ENCODE assay signal across 21 mouse cellular contexts in the genomic region with DNA sequence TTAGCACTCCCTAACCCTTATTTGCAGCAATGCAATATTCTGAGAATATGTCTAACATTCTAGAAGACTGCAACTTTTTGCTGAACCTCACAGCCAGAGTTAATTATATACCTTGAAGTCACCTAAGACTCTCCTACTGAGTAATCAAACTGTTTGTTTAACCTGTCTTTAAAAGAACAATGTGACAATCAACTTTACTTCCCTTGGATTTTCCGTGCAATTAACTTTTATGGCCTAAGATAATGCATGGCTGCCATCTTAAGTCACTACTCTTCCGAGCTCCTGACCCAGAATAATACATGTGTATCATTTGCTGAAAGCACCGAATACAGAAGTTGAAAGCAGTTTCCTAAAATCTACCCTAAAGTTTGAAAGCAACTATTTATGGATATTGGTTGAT.
DNase-seq lines count a peak whose midpoint lies in the region; ATAC-seq and TF ChIP-seq lines count a peak whose summit lies in the region.
"Had no signal": no experiment of that assay in that cellular context is flagged by ENCODE, and none has a peak within 500 bp of the region (broad histone marks: within the 10 kb centered on the region; RNA-seq: fewer than 3 reads in every experiment).

No protein-coding gene starts in this region.

- DNase-seq in intestine, embryonic 14.5 days (ENCODE audit: low spot score) = no peak
- no peak for DNase-seq in kidney, postnatal 10 days
- DNase-seq in ES-E14 (ENCODE audit: low read depth, low spot score) = peak; percentile 4
- DNase-seq in large intestine, adult 2 months (ENCODE audit: low read depth, low spot score) = peak; percentile 32
- DNase-seq in heart, adult 11 months = no peak
- DNase-seq: adrenal gland, postnatal 10 days; adrenal gland, postnatal 36 days; cerebellum, adult 18-20 months; cerebellum, adult 9-10 months; cerebellum, postnatal 14 days; gastrocnemius, postnatal 10 days; gastrocnemius, postnatal 36 days had no signal

- in situ Hi-C loops in ES-E14 (cut with MboI; ENCODE audit: low sequenced_read_pairs in 2 of 2, unreplicated experiment in 2 of 2) = no loop called here

- H3K4me2 ChIP-seq in intestine, embryonic 14.5 days (ENCODE audit: low read length) = no peak overlapping the region
- no peak overlapping the region for H3K4me2 ChIP-seq in intestine, postnatal 0 days (replicated peaks; ENCODE audit: low read depth)
- no peak overlapping the region for H3K4me2 ChIP-seq in kidney, embryonic 16.5 days (replicated peaks; ENCODE audit: low read depth, low read length)
- H3K4me2 ChIP-seq: forebrain, embryonic 13.5 days; heart, embryonic 11.5 days; hindbrain, embryonic 12.5 days had no signal

- WGBS in intestine, embryonic 14.5 days = 65% methylated on average over 3 of the region's 3 CpGs
- WGBS in intestine, postnatal 0 days = 39% methylated on average over 3 of the region's 3 CpGs
- WGBS in kidney, embryonic 16.5 days = 20% methylated on average over 3 of the region's 3 CpGs
- WGBS in large intestine, adult 2 months = 33% methylated on average over 3 of the region's 3 CpGs

- no peaks in the 10 kb centered on the region for H3K27me3 ChIP-seq in intestine, embryonic 14.5 days (replicated peaks; ENCODE audit: control insufficient read depth, insufficient read depth, low read length)
- H3K27me3 ChIP-seq in intestine, postnatal 0 days (replicated peaks; ENCODE audit: control insufficient read depth, insufficient read depth, low read length) = no peaks in the 10 kb centered on the region
- H3K27me3 ChIP-seq in kidney, embryonic 16.5 days (ENCODE audit: insufficient read depth, low read length) = no peaks in the 10 kb centered on the region
- H3K27me3 ChIP-seq: forebrain, embryonic 13.5 days; hindbrain, embryonic 12.5 days had no signal

- no peaks in the 10 kb centered on the region for H3K9me3 ChIP-seq in intestine, embryonic 14.5 days (ENCODE audit: control insufficient read depth, low read length)
- H3K9me3 ChIP-seq in intestine, postnatal 0 days (ENCODE audit: control insufficient read depth) = no peaks in the 10 kb centered on the region; the same call in 1 of the 2 replicates
- peaks cover 7% of the 10 kb centered on the region; the same call in 1 of the 2 replicates for H3K9me3 ChIP-seq in kidney, embryonic 16.5 days (ENCODE audit: low read length)
- H3K9me3 ChIP-seq in ES-E14 (ENCODE audit: control insufficient read depth, insufficient read depth, low read depth, low read length) = no peaks in the 10 kb centered on the region
- H3K9me3 ChIP-seq: forebrain, embryonic 10.5 days; forebrain, embryonic 13.5 days; G1E; hindbrain, embryonic 12.5 days had no signal

- no peak for ATAC-seq in intestine, embryonic 14.5 days (replicated peaks; ENCODE audit: low FRiP score, low TSS enrichment, low read depth)
- no peak for ATAC-seq in intestine, postnatal 0 days
- ATAC-seq in kidney, embryonic 16.5 days (ENCODE audit: low FRiP score, low TSS enrichment) = peak; percentile 39; the same call in 1 of the 2 replicates
- ATAC-seq: forebrain, embryonic 13.5 days; forebrain, embryonic 16.5 days; Patski had no signal

- peaks cover 11% of the 10 kb centered on the region for H3K4me1 ChIP-seq in intestine, embryonic 14.5 days (replicated peaks; ENCODE audit: control insufficient read depth, insufficient read depth, low read length)
- no peaks in the 10 kb centered on the region for H3K4me1 ChIP-seq in intestine, postnatal 0 days (replicated peaks; ENCODE audit: control insufficient read depth, insufficient read depth, low read length)
- H3K4me1 ChIP-seq in kidney, embryonic 16.5 days (ENCODE audit: insufficient read depth, low read length) = peaks cover 16% of the 10 kb centered on the region; the same call in 1 of the 2 replicates
- no peaks in the 10 kb centered on the region for H3K4me1 ChIP-seq in ES-E14 (ENCODE audit: control insufficient read depth in 2 of 2, insufficient read depth in 2 of 2, low read length in 2 of 2, poor library complexity in 1 of 2)
- H3K4me1 ChIP-seq: forebrain, embryonic 10.5 days; forebrain, embryonic 13.5 days; hindbrain, embryonic 12.5 days had no signal

- no peak overlapping the region for H3K9ac ChIP-seq in intestine, embryonic 14.5 days (ENCODE audit: low read length)
- H3K9ac ChIP-seq in intestine, postnatal 0 days (ENCODE audit: low read depth, low read length) = no peak overlapping the region
- no peak overlapping the region for H3K9ac ChIP-seq in kidney, embryonic 16.5 days (replicated peaks; ENCODE audit: low read length)
- no peak overlapping the region for H3K9ac ChIP-seq in ES-E14 (ENCODE audit: insufficient read depth, low read depth, low read length, poor library complexity, severe bottlenecking)
- H3K9ac ChIP-seq: forebrain, embryonic 13.5 days; hindbrain, embryonic 12.5 days had no signal

- H3K36me3 ChIP-seq in intestine, embryonic 14.5 days (ENCODE audit: control insufficient read depth, insufficient read depth, low read length) = no peaks in the 10 kb centered on the region
- no peaks in the 10 kb centered on the region for H3K36me3 ChIP-seq in intestine, postnatal 0 days (ENCODE audit: control insufficient read depth, insufficient read depth)
- H3K36me3 ChIP-seq in kidney, embryonic 16.5 days (ENCODE audit: insufficient read depth, low read length) = no peaks in the 10 kb centered on the region
- H3K36me3 ChIP-seq in ES-E14 (ENCODE audit: control insufficient read depth, insufficient read depth, low read length, poor library complexity, severe bottlenecking) = no peaks in the 10 kb centered on the region
- H3K36me3 ChIP-seq: forebrain, embryonic 10.5 days; G1E; hindbrain, embryonic 12.5 days had no signal

- peak overlapping the region; percentile 51 for H3K27ac ChIP-seq in intestine, embryonic 14.5 days (ENCODE audit: low read depth)
- no peak overlapping the region for H3K27ac ChIP-seq in intestine, postnatal 0 days (ENCODE audit: low read depth, low read length)
- H3K27ac ChIP-seq in kidney, embryonic 16.5 days (ENCODE audit: low read length) = no peak overlapping the region
- no peak overlapping the region for H3K27ac ChIP-seq in ES-E14 (ENCODE audit: insufficient read depth, low read depth, low read length, poor library complexity, severe bottlenecking)
- H3K27ac ChIP-seq: forebrain, embryonic 10.5 days; forebrain, embryonic 13.5 days; hindbrain, embryonic 12.5 days had no signal

- no peak for TF ChIP-seq CTCF in intestine, postnatal 0 days (IDR thresholded peaks at IDR 0.05; ENCODE audit: low read depth)

- no peak overlapping the region for H3K4me3 ChIP-seq in intestine, embryonic 14.5 days (ENCODE audit: low read depth, low read length)
- no peak overlapping the region for H3K4me3 ChIP-seq in intestine, postnatal 0 days (ENCODE audit: low read depth, low read length)
- H3K4me3 ChIP-seq in kidney, embryonic 16.5 days (ENCODE audit: low read length) = no peak overlapping the region
- H3K4me3 ChIP-seq in ES-E14 (ENCODE audit: insufficient read depth in 1 of 2, low read depth in 1 of 2, low read length in 2 of 2, poor library complexity in 1 of 2, severe bottlenecking in 1 of 2) = no peak overlapping the region
- H3K4me3 ChIP-seq: forebrain, embryonic 10.5 days; forebrain, embryonic 13.5 days; hindbrain, embryonic 12.5 days had no signal

TF ChIP-seq in ES-E14, 5 proteins besides CTCF, POLR2A, EP300 and RAD21:
- no peak for TF ChIP-seq CHD2 (IDR thresholded peaks at IDR 0.05; ENCODE audit: low read depth, low read length)
- no peak for TF ChIP-seq HCFC1 (IDR thresholded peaks at IDR 0.05; ENCODE audit: borderline replicate concordance, insufficient read depth, low read length)
- no peak for TF ChIP-seq ZC3H11A (IDR thresholded peaks at IDR 0.05; ENCODE audit: borderline replicate concordance, low read depth, low read length)
- TF ChIP-seq MAFK (IDR thresholded peaks at IDR 0.05; ENCODE audit: insufficient read depth, low read depth, low read length) = no peak
- TF ChIP-seq ZNF384 (IDR thresholded peaks at IDR 0.05; ENCODE audit: low read depth, low read length) = no peak

Comparison
In these comparisons a context has a peak if more than half of its experiments do, and no peak if none do; other contexts are left out.
1. DNase-seq: peak in ES-E14 (single experiment) and large intestine, adult 2 months (single experiment); none in intestine, embryonic 14.5 days (single experiment), kidney, postnatal 10 days (single experiment) and heart, adult 11 months (single experiment).